Mouse (Mus musculus): ENCODE data around the gene Fto. TPM values are rescaled to one million over a fixed set of nuclear protein-coding genes. Genes with fewer than 3 reads are reported as not detected.

The Fto gene
- total and polyA plus RNA-seq, 3 experiments: 8.4 to 43.2 (median 15.7) TPM

DNA sequence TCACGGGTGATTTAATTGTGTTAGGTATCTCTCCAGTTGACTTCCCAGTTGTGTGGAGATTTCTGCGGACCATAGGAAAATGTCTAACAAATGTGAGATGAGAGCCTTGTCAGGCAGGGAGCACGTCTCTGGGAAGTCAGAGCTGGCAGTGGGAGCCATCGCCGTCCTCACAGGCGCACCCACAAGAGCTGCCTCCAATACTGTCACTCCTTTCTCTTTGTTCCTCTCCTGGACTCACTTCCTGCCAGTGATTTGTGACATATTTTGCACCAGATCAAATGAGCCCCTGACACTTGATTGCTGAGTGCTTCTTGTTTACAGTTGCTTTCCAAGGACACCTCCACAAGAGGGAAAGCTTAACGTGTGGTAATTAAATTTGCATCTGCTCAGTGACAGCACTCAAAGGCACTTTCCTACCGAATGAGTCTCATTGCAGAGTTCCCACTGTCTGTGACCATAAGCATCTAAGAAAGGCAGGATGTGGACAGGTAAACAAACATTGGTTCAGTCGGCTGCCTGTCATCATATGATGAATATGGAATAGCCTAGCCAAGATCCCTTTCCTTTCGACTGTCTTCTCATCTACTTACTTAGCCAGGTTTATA, 42.1 kb downstream of the Fto start:
- Histone ChIP-seq H3K4me2 (ENCODE audit: insufficient read depth, low read depth, poor library complexity, severe bottlenecking) (no peak overlapping the region), H3K36me3 (replicated peaks in 1 of 2; ENCODE audit: control insufficient read depth in 1 of 2, insufficient read depth in 1 of 2, low read length in 1 of 2) (peaks cover 0 to 41% of the 10 kb centered on the region in 2 experiments), H3K4me3 (replicated peaks in 1 of 3; ENCODE audit: low read depth in 2 of 3, low read length in 2 of 3, poor library complexity in 1 of 3) (no peak overlapping the region), H3K27ac (ENCODE audit: insufficient read depth, low read depth) (no peak overlapping the region), H3K9ac (ENCODE audit: insufficient read depth, low read depth) (no peak overlapping the region), H3K4me1 (ENCODE audit: control insufficient read depth in 1 of 2, insufficient read depth in 2 of 2) (peaks cover 0 to 4% of the 10 kb centered on the region in 2 experiments; a peak in 1 of 4 replicates), H3K27me3 (replicated peaks) (no peaks in the 10 kb centered on the region), H3K9me3 (replicated peaks; ENCODE audit: low read length) (no peaks in the 10 kb centered on the region), H3K79me2 (replicated peaks; ENCODE audit: control insufficient read depth, extremely low read depth, insufficient read depth, poor library complexity, severe bottlenecking) (no peaks in the 10 kb centered on the region)
- in situ Hi-C loops (cut with MboI; ENCODE audit: low pct_ligation_motif_present, low pct_unique_long_range_greater_than_20kb, low sequenced_read_pairs) (no loop called here), dilution Hi-C loops (cut with MboI; ENCODE audit: extremely low pct_ligation_motif_present, extremely low pct_unique_long_range_greater_than_20kb, low sequenced_read_pairs) (no loop called here)
- DNase-seq (ENCODE audit: extremely low read depth): no peak
- no peak for TF ChIP-seq MYC (IDR thresholded peaks at IDR 0.05; ENCODE audit: low read depth, low read length)
- no peak for TF ChIP-seq SMC3 (IDR thresholded peaks at IDR 0.05; ENCODE audit: low read depth, low read length)
- no peak for TF ChIP-seq EP300 (IDR thresholded peaks at IDR 0.05; ENCODE audit: low read length)
- no peak for TF ChIP-seq GABPA (IDR thresholded peaks at IDR 0.05; ENCODE audit: insufficient replicate concordance, low read depth, low read length)
- TF ChIP-seq MAX (IDR thresholded peaks at IDR 0.05; ENCODE audit: low read length): no peak
- no peak for TF ChIP-seq ZMIZ1 (IDR thresholded peaks at IDR 0.05; ENCODE audit: low read depth, low read length)

DNA sequence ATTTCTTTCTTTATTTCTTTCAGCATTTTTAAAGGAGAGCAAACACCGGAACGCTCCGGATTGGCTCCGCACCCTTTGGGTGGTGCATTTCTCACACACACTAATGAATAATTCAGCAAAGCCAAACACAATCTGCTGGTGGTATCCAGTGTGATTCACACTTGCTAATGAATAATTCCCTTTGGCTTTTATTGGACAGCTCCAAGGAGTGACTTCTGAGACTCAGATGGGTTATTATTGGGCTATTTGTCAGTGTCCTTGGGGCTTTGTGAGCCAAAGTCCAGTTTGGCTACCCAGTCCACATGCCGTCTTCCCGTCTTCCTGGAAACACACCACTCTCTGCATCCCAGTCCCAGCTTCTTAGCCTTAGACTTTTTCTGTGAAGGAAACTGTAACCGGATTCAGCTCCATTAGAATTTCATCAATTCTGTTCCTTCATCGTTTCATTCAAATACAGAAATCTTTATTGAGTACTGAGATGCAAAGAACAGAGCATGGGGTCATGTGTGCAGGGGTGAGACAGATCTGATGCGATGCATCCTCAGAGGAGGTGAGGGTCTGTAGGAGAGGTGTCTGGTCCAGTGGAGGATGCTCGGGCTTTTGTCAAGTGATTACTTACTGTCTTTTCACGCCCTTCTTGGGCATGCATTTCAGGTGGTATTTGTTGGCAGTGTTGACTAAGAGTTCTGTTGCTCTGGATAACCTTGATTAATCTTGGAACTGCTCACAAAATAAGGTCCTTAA, 42.8 kb downstream of the Fto start:
- H3K27me3 ChIP-seq (replicated peaks): no peaks in the 10 kb centered on the region
- no peak overlapping the region for H3K4me2 ChIP-seq (ENCODE audit: insufficient read depth, low read depth, poor library complexity, severe bottlenecking)
- TF ChIP-seq MXI1 (IDR thresholded peaks at IDR 0.05; ENCODE audit: low read depth, low read length): no peak
- no peak for TF ChIP-seq ZNF384 (IDR thresholded peaks at IDR 0.05; ENCODE audit: low read depth, low read length)
- no peak for TF ChIP-seq E2F4 (IDR thresholded peaks at IDR 0.05; ENCODE audit: insufficient replicate concordance, low read depth, low read length)
- TF ChIP-seq TBP (conservative IDR thresholded peaks at IDR 0.05; ENCODE audit: low read depth, low read length): no peak
- no peak for TF ChIP-seq CTCF (conservative IDR thresholded peaks at IDR 0.05 in 1 of 2, IDR thresholded peaks at IDR 0.05 in 1 of 2; ENCODE audit: low read depth in 2 of 2, low read length in 2 of 2)
- H3K4me3 ChIP-seq (replicated peaks in 1 of 3; ENCODE audit: low read depth in 2 of 3, low read length in 2 of 3, poor library complexity in 1 of 3): no peak overlapping the region
- dilution Hi-C loops (cut with MboI; ENCODE audit: extremely low pct_ligation_motif_present, extremely low pct_unique_long_range_greater_than_20kb, low sequenced_read_pairs): no loop called here
- no peaks in the 10 kb centered on the region for H3K9me3 ChIP-seq (replicated peaks; ENCODE audit: low read length)
- in situ Hi-C loops (cut with MboI; ENCODE audit: low pct_ligation_motif_present, low pct_unique_long_range_greater_than_20kb, low sequenced_read_pairs): no loop called here
- H3K4me1 ChIP-seq (ENCODE audit: control insufficient read depth in 1 of 2, insufficient read depth in 2 of 2): peaks cover 0 to 11% of the 10 kb centered on the region in 2 experiments; a peak in 2 of 4 replicates
- no peaks in the 10 kb centered on the region for H3K79me2 ChIP-seq (replicated peaks; ENCODE audit: control insufficient read depth, extremely low read depth, insufficient read depth, poor library complexity, severe bottlenecking)
- no peak overlapping the region for H3K9ac ChIP-seq (ENCODE audit: insufficient read depth, low read depth)
- peaks cover 0 to 34% of the 10 kb centered on the region in 2 experiments for H3K36me3 ChIP-seq (replicated peaks in 1 of 2; ENCODE audit: control insufficient read depth in 1 of 2, insufficient read depth in 1 of 2, low read length in 1 of 2)
- DNase-seq (ENCODE audit: extremely low read depth): no peak
- no peak overlapping the region for H3K27ac ChIP-seq (ENCODE audit: insufficient read depth, low read depth)

- in situ Hi-C loops (cut with MboI; ENCODE audit: low pct_ligation_motif_present, low pct_unique_long_range_greater_than_20kb, low sequenced_read_pairs) (no loop called here), dilution Hi-C loops (cut with MboI; ENCODE audit: extremely low pct_ligation_motif_present, extremely low pct_unique_long_range_greater_than_20kb, low sequenced_read_pairs) (no loop called here)
- TF ChIP-seq PAX5 (IDR thresholded peaks at IDR 0.05; ENCODE audit: low read length): no peak
- no peak for TF ChIP-seq RAD21 (IDR thresholded peaks at IDR 0.05; ENCODE audit: low read depth, low read length)
- TF ChIP-seq MAFK (IDR thresholded peaks at IDR 0.05; ENCODE audit: insufficient replicate concordance, low read length): no peak
- no peak for TF ChIP-seq USF1 (IDR thresholded peaks at IDR 0.05; ENCODE audit: low read depth, low read length)
- TF ChIP-seq EP300 (IDR thresholded peaks at IDR 0.05; ENCODE audit: low read length): no peak
- TF ChIP-seq KAT2A (IDR thresholded peaks at IDR 0.05; ENCODE audit: insufficient replicate concordance, low read length): no peak
- TF ChIP-seq CTCF (conservative IDR thresholded peaks at IDR 0.05 in 1 of 2, IDR thresholded peaks at IDR 0.05 in 1 of 2; ENCODE audit: low read depth in 2 of 2, low read length in 2 of 2): no peak
- TF ChIP-seq TBP (conservative IDR thresholded peaks at IDR 0.05; ENCODE audit: low read depth, low read length): no peak
- no peak for TF ChIP-seq JUND (conservative IDR thresholded peaks at IDR 0.05; ENCODE audit: low read depth, low read length)
- no peak for TF ChIP-seq USF2 (conservative IDR thresholded peaks at IDR 0.05; ENCODE audit: low read depth, low read length)
- no peak for TF ChIP-seq ZNF384 (IDR thresholded peaks at IDR 0.05; ENCODE audit: low read depth, low read length)
- TF ChIP-seq MEF2A (IDR thresholded peaks at IDR 0.05; ENCODE audit: borderline replicate concordance, low read depth, low read length): no peak
- TF ChIP-seq UBTF (IDR thresholded peaks at IDR 0.05; ENCODE audit: low read depth, low read length): no peak
- TF ChIP-seq NRF1 (IDR thresholded peaks at IDR 0.05; ENCODE audit: low read depth, low read length): no peak
- TF ChIP-seq POLR2A (IDR thresholded peaks at IDR 0.05; ENCODE audit: low read depth, low read length): no peak
- TF ChIP-seq GABPA (IDR thresholded peaks at IDR 0.05; ENCODE audit: insufficient replicate concordance, low read depth, low read length): no peak
- no peak for TF ChIP-seq POLR2AphosphoS2 (IDR thresholded peaks at IDR 0.05; ENCODE audit: low read depth, low read length)
These were observed 44.2 kb downstream of the Fto start for GRCm38 (mm10) chr8:91357493-91358014.

More at GRCm38 (mm10) chr8:91357493-91358014, 44.2 kb downstream of the Fto start:
- H3K4me1 ChIP-seq (ENCODE audit: control insufficient read depth in 1 of 2, insufficient read depth in 2 of 2): peaks cover 0 to 15% of the 10 kb centered on the region in 2 experiments; a peak in 2 of 4 replicates
- H3K36me3 ChIP-seq (replicated peaks in 1 of 2; ENCODE audit: control insufficient read depth in 1 of 2, insufficient read depth in 1 of 2, low read length in 1 of 2): peaks cover 0 to 31% of the 10 kb centered on the region in 2 experiments
- no peaks in the 10 kb centered on the region for H3K27me3 ChIP-seq (replicated peaks)
- H3K79me2 ChIP-seq (replicated peaks; ENCODE audit: control insufficient read depth, extremely low read depth, insufficient read depth, poor library complexity, severe bottlenecking): no peaks in the 10 kb centered on the region
- DNase-seq (ENCODE audit: extremely low read depth): no peak
- no peak overlapping the region for H3K4me3 ChIP-seq (replicated peaks in 1 of 3; ENCODE audit: low read depth in 2 of 3, low read length in 2 of 3, poor library complexity in 1 of 3)
- H3K4me2 ChIP-seq (ENCODE audit: insufficient read depth, low read depth, poor library complexity, severe bottlenecking): no peak overlapping the region
- no peaks in the 10 kb centered on the region for H3K9me3 ChIP-seq (replicated peaks; ENCODE audit: low read length)
- H3K27ac ChIP-seq (ENCODE audit: insufficient read depth, low read depth): no peak overlapping the region
- no peak overlapping the region for H3K9ac ChIP-seq (ENCODE audit: insufficient read depth, low read depth)

Data from CH12.LX (cell line).